In genomic region chr6:51606245-51606644, GRCm38 (mm10) we compare ENCODE assay signal across 21 mouse cellular contexts.
DNase-seq lines count a peak whose midpoint lies in the region; ATAC-seq and TF ChIP-seq lines count a peak whose summit lies in the region.
"Had no signal": no experiment of that assay in that cellular context is flagged by ENCODE, and none has a peak within 500 bp of the region (broad histone marks: within the 10 kb centered on the region; RNA-seq: fewer than 3 reads in every experiment).

No protein-coding gene starts in this region.

- no peak for TF ChIP-seq CTCF in hindbrain, postnatal 0 days (IDR thresholded peaks at IDR 0.05; ENCODE audit: low read depth)

- H3K4me1 ChIP-seq in hindbrain, embryonic 10.5 days (replicated peaks), result peaks cover 34% of the 10 kb centered on the region
- H3K4me1 ChIP-seq in hindbrain, postnatal 0 days (ENCODE audit: insufficient read depth, low read length), result no peaks in the 10 kb centered on the region
- H3K4me1 ChIP-seq in forebrain, embryonic 16.5 days (replicated peaks; ENCODE audit: control insufficient read depth, insufficient read depth, low read length), result peaks cover 17% of the 10 kb centered on the region
- H3K4me1 ChIP-seq: limb, embryonic 15.5 days had no signal

- H3K4me2 ChIP-seq in hindbrain, postnatal 0 days (ENCODE audit: low read depth, low read length), result no peak overlapping the region
- no peak overlapping the region for H3K4me2 ChIP-seq in forebrain, embryonic 16.5 days (ENCODE audit: low read length)
- H3K4me2 ChIP-seq: heart, embryonic 11.5 days; limb, embryonic 15.5 days; neural tube, embryonic 15.5 days had no signal

- no peak overlapping the region for H3K9ac ChIP-seq in hindbrain, postnatal 0 days (replicated peaks; ENCODE audit: low read length)
- no peak overlapping the region for H3K9ac ChIP-seq in forebrain, embryonic 16.5 days (replicated peaks; ENCODE audit: low read depth, low read length)
- H3K9ac ChIP-seq: limb, embryonic 15.5 days; neural tube, embryonic 15.5 days had no signal

- H3K27ac ChIP-seq in hindbrain, embryonic 10.5 days, result peak overlapping the region; percentile 42; the same call in 1 of the 2 replicates
- no peak overlapping the region for H3K27ac ChIP-seq in hindbrain, postnatal 0 days
- H3K27ac ChIP-seq in forebrain, embryonic 16.5 days (ENCODE audit: low read length), result peak overlapping the region; percentile 64; the same call in 1 of the 2 replicates
- peak overlapping the region; percentile 57 for H3K27ac ChIP-seq in macrophage
- H3K27ac ChIP-seq: limb, embryonic 15.5 days; neural tube, embryonic 15.5 days had no signal

- intact Hi-C loops in heart, postnatal 25 days (cut with DNase I), result no loop called here

- H3K9me3 ChIP-seq in hindbrain, embryonic 10.5 days, result no peaks in the 10 kb centered on the region
- H3K9me3 ChIP-seq in hindbrain, postnatal 0 days (ENCODE audit: low read length), result no peaks in the 10 kb centered on the region
- no peaks in the 10 kb centered on the region for H3K9me3 ChIP-seq in forebrain, embryonic 16.5 days (ENCODE audit: control insufficient read depth, low read length)
- H3K9me3 ChIP-seq: limb, embryonic 15.5 days; neural tube, embryonic 15.5 days had no signal

- 87% methylated on average over 4 of the region's 4 CpGs for WGBS in hindbrain, embryonic 10.5 days
- WGBS in hindbrain, postnatal 0 days, result 68% methylated on average over 4 of the region's 4 CpGs
- whole genome bisulfite sequencing in forebrain, embryonic 16.5 days, result 82% methylated on average over 4 of the region's 4 CpGs
- WGBS in macrophage (ENCODE audit: missing documents), result 2% methylated on average over 4 of the region's 4 CpGs

- H3K4me3 ChIP-seq in hindbrain, embryonic 10.5 days, result no peak overlapping the region
- no peak overlapping the region for H3K4me3 ChIP-seq in hindbrain, postnatal 0 days (ENCODE audit: low read length)
- no peak overlapping the region for H3K4me3 ChIP-seq in forebrain, embryonic 16.5 days (replicated peaks; ENCODE audit: low read length)
- H3K4me3 ChIP-seq in macrophage (ENCODE audit: inconsistent target), result no peak overlapping the region
- H3K4me3 ChIP-seq: limb, embryonic 15.5 days; neural tube, embryonic 15.5 days had no signal

- H3K79me2 ChIP-seq in macrophage (ENCODE audit: inconsistent target), result no peaks in the 10 kb centered on the region

- H3K27me3 ChIP-seq in hindbrain, embryonic 10.5 days (ENCODE audit: insufficient read depth, poor library complexity, severe bottlenecking), result peaks cover 21% of the 10 kb centered on the region
- no peaks in the 10 kb centered on the region for H3K27me3 ChIP-seq in hindbrain, postnatal 0 days (ENCODE audit: insufficient read depth, low read length)
- H3K27me3 ChIP-seq in forebrain, embryonic 16.5 days (replicated peaks; ENCODE audit: control insufficient read depth, insufficient read depth, low read length), result no peaks in the 10 kb centered on the region

- ATAC-seq in hindbrain, postnatal 0 days, result no peak
- no peak for ATAC-seq in forebrain, embryonic 16.5 days

- H3K36me3 ChIP-seq in hindbrain, embryonic 10.5 days, result no peaks in the 10 kb centered on the region
- H3K36me3 ChIP-seq in hindbrain, postnatal 0 days (ENCODE audit: insufficient read depth, low read length), result no peaks in the 10 kb centered on the region
- no peaks in the 10 kb centered on the region for H3K36me3 ChIP-seq in forebrain, embryonic 16.5 days (ENCODE audit: control insufficient read depth, insufficient read depth)
- no peaks in the 10 kb centered on the region for H3K36me3 ChIP-seq in macrophage (ENCODE audit: inconsistent target)
- H3K36me3 ChIP-seq: limb, embryonic 15.5 days; neural tube, embryonic 15.5 days had no signal

- DNase-seq in hindbrain, embryonic 10.5 days (ENCODE audit: low spot score), result no peak
- DNase-seq in hindbrain, postnatal 0 days (ENCODE audit: low spot score), result no peak
- peak; percentile 36 for DNase-seq in 416B (ENCODE audit: low read depth)
- DNase-seq in kidney, postnatal 14 days, result no peak
- DNase-seq in adrenal gland, adult 2 months, result no peak
- no peak for DNase-seq in heart, postnatal 25 days (ENCODE audit: low spot score)
- DNase-seq: adrenal gland, postnatal 25 days; B cell, adult 2 months; cerebellum, adult 8-10 months; gastrocnemius, postnatal 36 days; heart, postnatal 14 days; kidney, adult 2 months; kidney, postnatal 36 days; lung, postnatal 14 days; right cerebral cortex, postnatal 25 days; thymus, postnatal 25 days had no signal
